Mouse (Mus musculus): ENCODE results near the gene Ccnd3. TPM values are rescaled to one million over a fixed set of nuclear protein-coding genes. Genes with fewer than 3 reads are reported as not detected.

The Ccnd3 gene
- total and polyA plus RNA-seq, 2 experiments from 2014 or later: 41.1 to 52.6 TPM

GRCm38 (mm10) chr17:47599511-47600297 is 94.9 kb downstream of the Ccnd3 start:
- Histone ChIP-seq H3K4me1 (ENCODE audit: insufficient read depth, low read length) (no peaks in the 10 kb centered on the region), H3K9ac (replicated peaks; ENCODE audit: low read length, poor library complexity, severe bottlenecking) (no peak overlapping the region), H3K9me3 (ENCODE audit: low read length) (no peaks in the 10 kb centered on the region), H3K27me3 (ENCODE audit: insufficient read depth, low read length) (no peaks in the 10 kb centered on the region), H3K36me3 (ENCODE audit: insufficient read depth, low read length) (peaks cover 31% of the 10 kb centered on the region), H3K4me2 (ENCODE audit: low read depth, low read length, poor library complexity, severe bottlenecking) (no peak overlapping the region), H3K27ac (ENCODE audit: low read depth, low read length) (no peak overlapping the region), H3K4me3 (ENCODE audit: low read depth, low read length) (no peak overlapping the region)
- TF ChIP-seq CTCF (IDR thresholded peaks at IDR 0.05): no peak
- 82% methylated on average over 11 of the region's 11 CpGs for WGBS
- ATAC-seq (ENCODE audit: low FRiP score): no peak
- DNase-seq (ENCODE audit: low spot score): no peak

GRCm38 (mm10) chr17:47600601-47601388 is 95.9 kb downstream of the Ccnd3 start:
- H3K9me3 ChIP-seq (ENCODE audit: low read length): no peaks in the 10 kb centered on the region
- no peak overlapping the region for H3K27ac ChIP-seq (ENCODE audit: low read depth, low read length)
- H3K4me3 ChIP-seq (ENCODE audit: low read depth, low read length): no peak overlapping the region
- TF ChIP-seq CTCF (IDR thresholded peaks at IDR 0.05): no peak
- 83% methylated on average over 13 of the region's 13 CpGs for WGBS
- DNase-seq (ENCODE audit: low spot score): no peak
- H3K36me3 ChIP-seq (ENCODE audit: insufficient read depth, low read length): peaks cover 42% of the 10 kb centered on the region
- H3K27me3 ChIP-seq (ENCODE audit: insufficient read depth, low read length): no peaks in the 10 kb centered on the region
- H3K4me2 ChIP-seq (ENCODE audit: low read depth, low read length, poor library complexity, severe bottlenecking): no peak overlapping the region
- no peak overlapping the region for H3K9ac ChIP-seq (replicated peaks; ENCODE audit: low read length, poor library complexity, severe bottlenecking)
- H3K4me1 ChIP-seq (ENCODE audit: insufficient read depth, low read length): no peaks in the 10 kb centered on the region
- ATAC-seq (ENCODE audit: low FRiP score): no peak

GRCm38 (mm10) chr17:47601389-47601755 is 96.5 kb downstream of the Ccnd3 start:
- H3K4me3 ChIP-seq (ENCODE audit: low read depth, low read length): no peak overlapping the region
- H3K9ac ChIP-seq (replicated peaks; ENCODE audit: low read length, poor library complexity, severe bottlenecking): no peak overlapping the region
- no peak for DNase-seq (ENCODE audit: low spot score)
- ATAC-seq (ENCODE audit: low FRiP score): no peak
- TF ChIP-seq CTCF (IDR thresholded peaks at IDR 0.05): no peak
- H3K9me3 ChIP-seq (ENCODE audit: low read length): no peaks in the 10 kb centered on the region
- H3K4me1 ChIP-seq (ENCODE audit: insufficient read depth, low read length): no peaks in the 10 kb centered on the region
- H3K27ac ChIP-seq (ENCODE audit: low read depth, low read length): no peak overlapping the region
- H3K27me3 ChIP-seq (ENCODE audit: insufficient read depth, low read length): no peaks in the 10 kb centered on the region
- H3K36me3 ChIP-seq (ENCODE audit: insufficient read depth, low read length): peaks cover 45% of the 10 kb centered on the region
- H3K4me2 ChIP-seq (ENCODE audit: low read depth, low read length, poor library complexity, severe bottlenecking): no peak overlapping the region
- 94% methylated on average over 10 of the region's 10 CpGs for WGBS

- peaks cover 53% of the 10 kb centered on the region for H3K36me3 ChIP-seq (ENCODE audit: insufficient read depth, low read length)
- H3K4me3 ChIP-seq (ENCODE audit: low read depth, low read length): no peak overlapping the region
- no peak for ATAC-seq (ENCODE audit: low FRiP score)
- no peak overlapping the region for H3K4me2 ChIP-seq (ENCODE audit: low read depth, low read length, poor library complexity, severe bottlenecking)
- no peak for DNase-seq (ENCODE audit: low spot score)
- H3K4me1 ChIP-seq (ENCODE audit: insufficient read depth, low read length): no peaks in the 10 kb centered on the region
- H3K9me3 ChIP-seq (ENCODE audit: low read length): no peaks in the 10 kb centered on the region
- no peak overlapping the region for H3K27ac ChIP-seq (ENCODE audit: low read depth, low read length)
- no peak overlapping the region for H3K9ac ChIP-seq (replicated peaks; ENCODE audit: low read length, poor library complexity, severe bottlenecking)
- WGBS: 91% methylated on average over 11 of the region's 11 CpGs
- H3K27me3 ChIP-seq (ENCODE audit: insufficient read depth, low read length): no peaks in the 10 kb centered on the region
- TF ChIP-seq CTCF (IDR thresholded peaks at IDR 0.05): no peak
Measured at GRCm38 (mm10) chr17:47602289-47602688, 97.4 kb downstream of the Ccnd3 start.

GRCm38 (mm10) chr17:47606220-47606619 is 101.4 kb downstream of the Ccnd3 start:
- TF ChIP-seq CTCF (IDR thresholded peaks at IDR 0.05): peak; percentile 57

GRCm38 (mm10) chr17:47609182-47609581 is 104.3 kb downstream of the Ccnd3 start:
- 92% methylated on average over 4 of the region's 4 CpGs for WGBS
- Histone ChIP-seq H3K27ac (ENCODE audit: low read depth, low read length) (no peak overlapping the region), H3K36me3 (ENCODE audit: insufficient read depth, low read length) (peaks cover 31% of the 10 kb centered on the region), H3K4me2 (ENCODE audit: low read depth, low read length, poor library complexity, severe bottlenecking) (no peak overlapping the region), H3K9ac (replicated peaks; ENCODE audit: low read length, poor library complexity, severe bottlenecking) (no peak overlapping the region), H3K27me3 (ENCODE audit: insufficient read depth, low read length) (no peaks in the 10 kb centered on the region), H3K4me1 (ENCODE audit: insufficient read depth, low read length) (peaks cover 13% of the 10 kb centered on the region; the same call in 1 of the 2 replicates), H3K9me3 (ENCODE audit: low read length) (no peaks in the 10 kb centered on the region), H3K4me3 (ENCODE audit: low read depth, low read length) (no peak overlapping the region)
- no peak for DNase-seq (ENCODE audit: low spot score)
- ATAC-seq (ENCODE audit: low FRiP score): no peak
- TF ChIP-seq CTCF (IDR thresholded peaks at IDR 0.05): no peak

More at GRCm38 (mm10) chr17:47606220-47606619, 101.4 kb downstream of the Ccnd3 start:
- DNase-seq (ENCODE audit: low spot score): no peak
- H3K27ac ChIP-seq (ENCODE audit: low read depth, low read length): no peak overlapping the region
- 76% methylated on average over 5 of the region's 5 CpGs for WGBS
- ATAC-seq (ENCODE audit: low FRiP score): no peak
- H3K4me3 ChIP-seq (ENCODE audit: low read depth, low read length): no peak overlapping the region
- H3K9me3 ChIP-seq (ENCODE audit: low read length): no peaks in the 10 kb centered on the region
- H3K36me3 ChIP-seq (ENCODE audit: insufficient read depth, low read length): peaks cover 49% of the 10 kb centered on the region
- H3K27me3 ChIP-seq (ENCODE audit: insufficient read depth, low read length): no peaks in the 10 kb centered on the region
- no peak overlapping the region for H3K4me2 ChIP-seq (ENCODE audit: low read depth, low read length, poor library complexity, severe bottlenecking)
- H3K4me1 ChIP-seq (ENCODE audit: insufficient read depth, low read length): peaks cover 7% of the 10 kb centered on the region; the same call in 1 of the 2 replicates
- H3K9ac ChIP-seq (replicated peaks; ENCODE audit: low read length, poor library complexity, severe bottlenecking): no peak overlapping the region

Data from midbrain, postnatal 0 days (tissue).